Mouse (Mus musculus): ENCODE measurements around the gene Gm10668. TPM values are rescaled to one million over a fixed set of nuclear protein-coding genes. Genes with fewer than 3 reads are reported as not detected.
"Not testable (repeated sequence)": the region's sequence is repeated elsewhere in the genome, so short reads cannot be mapped to it uniquely, and the experiment has no call there.

Gene Gm10668
- not detected for polyA plus RNA-seq (2021)

- H3K27me3 ChIP-seq; ATAC-seq; CTCF ChIA-PET; in situ Hi-C loops (cut with MboI; ENCODE audit: low pct_unique_long_range_greater_than_20kb); POLR2A ChIA-PET; DNase-seq (ENCODE audit: low read depth, low spot score): not testable (repeated sequence)
These were observed at the start of gene Gm10668 for GRCm38 (mm10) chr7:20730524-20730923. TSS of gene Gm10668 (minus strand) at chr7:20730624.

- in situ Hi-C loops (cut with MboI; ENCODE audit: low pct_unique_long_range_greater_than_20kb); CTCF ChIA-PET; H3K27me3 ChIP-seq; DNase-seq (ENCODE audit: low read depth, low spot score); ATAC-seq; POLR2A ChIA-PET: not testable (repeated sequence)
These were observed 40.5 kb upstream of the Gm10668 start, which contains the start of gene Vmn1r112 for GRCm38 (mm10) chr7:20770885-20771284. TSS of gene Vmn1r112 (plus strand) at chr7:20771185.

- in situ Hi-C loops (cut with MboI; ENCODE audit: low pct_unique_long_range_greater_than_20kb); H3K27me3 ChIP-seq; POLR2A ChIA-PET; ATAC-seq; DNase-seq (ENCODE audit: low read depth, low spot score); CTCF ChIA-PET: not testable (repeated sequence)
These were observed 27.3 kb downstream of the Gm10668 start, which contains the start of gene Vmn1r111 for GRCm38 (mm10) chr7:20703116-20703515. TSS of gene Vmn1r111 (minus strand) at chr7:20703216.

Other genes starting within 250 kb of the Gm10668 start
- gene Vmn1r103, start 220.1 kb downstream of the Gm10668 start, polyA plus RNA-seq (2021) = not detected
- gene Vmn1r104, start 196.8 kb downstream of the Gm10668 start, polyA plus RNA-seq (2021) = not detected
- not detected for gene Gm5726, start 184.9 kb downstream of the Gm10668 start, polyA plus RNA-seq (2021)
- not detected for gene Gm4141, start 154.4 kb downstream of the Gm10668 start, polyA plus RNA-seq (2021)
- not detected for gene Gm4513, start 131.6 kb downstream of the Gm10668 start, polyA plus RNA-seq (2021)
- gene Vmn1r107, start 61.7 kb downstream of the Gm10668 start, polyA plus RNA-seq (2021) = not detected
- not detected for gene Vmn1r111, start 27.4 kb downstream of the Gm10668 start, polyA plus RNA-seq (2021)
- not detected for gene Vmn1r112, start 40.6 kb upstream of the Gm10668 start, polyA plus RNA-seq (2021)
- not detected for gene Vmn1r113, start 56.7 kb upstream of the Gm10668 start, polyA plus RNA-seq (2021)
- gene Vmn1r114, start 81.6 kb upstream of the Gm10668 start, polyA plus RNA-seq (2021) = not detected
- not detected for gene Vmn1r115, start 114.4 kb upstream of the Gm10668 start, polyA plus RNA-seq (2021)
- gene Vmn1r116, start 141.6 kb upstream of the Gm10668 start, polyA plus RNA-seq (2021) = not detected
- not detected for gene Vmn1r117, start 153.5 kb upstream of the Gm10668 start, polyA plus RNA-seq (2021)
- not detected for gene Vmn1r118, start 181.7 kb upstream of the Gm10668 start, polyA plus RNA-seq (2021)

Data from Patski (cell line).